Mouse (Mus musculus): ENCODE data around the gene Nampt. TPM values are rescaled to one million over a fixed set of nuclear protein-coding genes. Genes with fewer than 3 reads are reported as not detected.

The Nampt gene
- 100 to 1,000 TPM in 1 of 2 experiments, 10 to 100 TPM in 1; 73.7 to 121 TPM for total RNA-seq (2021)
- long read RNA-seq, experiment 1, full-length matches to known transcripts: 69 of 94 reads
- long read RNA-seq, experiment 1, partial matches to known transcripts: 13 of 94 reads
- long read RNA-seq, experiment 1, other reads (novel, unspliced or antisense): 12 of 94 reads
- long read RNA-seq, experiment 2, full-length matches to known transcripts: 9 of 15 reads
- long read RNA-seq, experiment 2, partial matches to known transcripts: 1 of 15 reads
- long read RNA-seq, experiment 2, other reads (novel, unspliced or antisense): 5 of 15 reads

GRCm38 (mm10) chr12:32819416-32819815 is at the start of gene Nampt:
Nampt (plus strand) TSS chr12:32819545.
- DNase-seq: no peak

DNA sequence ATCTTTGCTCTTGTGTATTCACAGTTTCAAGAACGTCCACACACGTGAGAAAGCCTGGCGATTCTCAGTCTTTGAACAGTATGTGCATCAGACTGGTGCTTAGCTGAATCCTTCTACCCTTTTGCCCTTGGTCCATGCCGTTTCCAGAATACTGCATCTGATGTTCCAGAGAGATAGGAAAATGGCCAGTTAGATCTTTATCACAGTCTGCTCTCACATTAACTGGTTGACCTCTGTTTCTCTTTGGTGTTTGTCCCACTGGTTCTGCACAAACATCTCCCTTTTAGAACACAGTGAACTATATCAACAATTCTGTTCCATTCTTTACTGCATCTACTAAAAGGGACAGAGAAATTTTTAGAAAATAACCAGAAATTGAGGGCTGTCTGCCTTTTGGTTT is 48.6 kb upstream of the Nampt start:
- no peak for DNase-seq

GRCm38 (mm10) chr12:32774592-32774991 is 44.8 kb upstream of the Nampt start:
- DNase-seq: no peak

GRCm38 (mm10) chr12:32789092-32789491 is 30.3 kb upstream of the Nampt start:
- DNase-seq: no peak

DNA sequence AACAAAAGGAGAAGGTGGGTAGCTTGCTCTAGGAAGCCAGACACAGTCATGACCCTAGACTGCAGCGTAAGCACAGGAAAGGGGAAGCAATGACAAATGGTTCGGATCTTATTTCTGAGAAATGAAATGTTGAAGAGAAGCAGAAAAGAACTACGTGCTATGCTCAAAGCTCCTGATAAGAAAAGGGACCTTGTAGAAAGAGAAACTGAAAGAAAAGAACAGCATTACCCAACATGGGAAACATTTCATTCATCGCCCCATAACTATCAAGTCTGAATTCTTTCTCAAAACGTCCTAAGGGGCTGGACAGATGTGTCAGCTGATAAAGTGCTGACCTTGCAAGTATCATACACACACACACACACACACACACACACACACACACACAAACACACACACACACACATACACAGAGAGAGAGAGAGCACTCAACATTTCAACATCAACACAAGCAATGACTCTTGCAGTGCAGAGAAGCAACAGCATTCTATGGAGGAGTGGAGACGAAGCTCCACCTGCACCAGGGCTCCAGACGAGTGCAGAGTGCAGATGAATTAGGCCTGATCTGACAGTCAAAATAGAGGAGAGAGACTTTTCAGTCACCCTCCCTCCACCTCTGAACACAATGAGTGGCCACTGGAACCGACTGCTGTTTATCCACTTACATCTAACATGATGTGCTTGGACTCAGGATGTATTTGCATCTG is 23.4 kb upstream of the Nampt start:
- no peak for DNase-seq

GRCm38 (mm10) chr12:32797438-32797837 is 21.9 kb upstream of the Nampt start:
- DNase-seq: no peak

- DNase-seq: no peak
These were observed 18.3 kb upstream of the Nampt start for GRCm38 (mm10) chr12:32801078-32801477.

DNA sequence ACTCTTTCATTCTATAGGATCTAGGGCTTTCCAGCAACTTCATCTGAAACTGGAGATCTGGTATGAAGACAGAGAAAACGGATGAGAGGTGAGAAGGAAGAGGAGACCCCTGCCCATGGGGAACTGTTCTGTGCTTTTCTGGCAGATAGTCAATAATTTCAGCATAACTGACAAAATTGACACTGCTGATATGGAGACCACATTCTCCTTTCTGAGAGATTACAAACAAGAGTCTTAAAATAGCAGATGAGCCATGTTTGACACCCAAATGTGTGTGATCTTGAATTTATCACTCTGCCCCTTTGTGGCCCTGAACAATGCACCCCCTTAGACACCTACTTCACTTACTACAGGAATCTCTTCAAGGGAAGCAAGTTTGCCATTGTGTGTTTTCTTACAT is 13.8 kb upstream of the Nampt start:
- DNase-seq: no peak

DNA sequence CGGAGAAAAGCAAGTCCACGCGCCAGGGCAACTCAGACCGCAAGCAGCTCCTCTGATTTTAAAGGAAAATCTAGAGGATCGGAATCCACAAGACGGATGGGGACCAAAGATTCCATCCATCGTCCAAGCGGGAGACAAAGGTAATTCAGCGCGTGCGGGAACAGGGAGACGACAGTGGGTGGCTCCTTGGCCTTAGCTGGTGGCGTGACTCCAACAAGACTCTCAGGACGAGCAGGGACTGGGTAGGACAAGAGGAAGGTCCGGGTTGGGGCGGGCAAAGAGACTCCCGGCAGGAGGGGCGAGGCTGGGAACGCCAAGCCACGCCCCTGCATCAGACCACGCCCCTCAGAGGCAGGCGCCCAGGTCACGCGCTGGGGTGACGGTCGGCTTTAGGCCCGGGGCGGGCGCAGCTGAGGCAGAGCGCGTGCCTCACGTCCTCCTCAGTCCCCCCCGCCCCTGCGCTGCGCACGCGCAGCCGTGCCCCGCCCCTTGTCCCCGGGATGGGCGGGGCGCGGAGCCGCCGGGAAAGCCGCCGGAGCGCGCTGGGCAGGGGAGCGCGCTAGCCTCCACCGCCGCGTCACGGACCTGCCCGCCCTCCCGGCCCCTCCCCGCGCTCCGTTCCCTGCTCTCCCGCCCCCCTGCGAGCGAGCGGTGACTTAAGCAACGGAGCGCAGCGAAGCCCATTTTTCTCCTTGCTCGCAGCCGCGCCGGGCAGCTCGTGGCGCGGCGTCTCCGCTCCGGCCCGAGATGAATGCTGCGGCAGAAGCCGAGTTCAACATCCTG is 669 bp downstream of the Nampt start:
- DNase-seq: peak; percentile 100

DNA sequence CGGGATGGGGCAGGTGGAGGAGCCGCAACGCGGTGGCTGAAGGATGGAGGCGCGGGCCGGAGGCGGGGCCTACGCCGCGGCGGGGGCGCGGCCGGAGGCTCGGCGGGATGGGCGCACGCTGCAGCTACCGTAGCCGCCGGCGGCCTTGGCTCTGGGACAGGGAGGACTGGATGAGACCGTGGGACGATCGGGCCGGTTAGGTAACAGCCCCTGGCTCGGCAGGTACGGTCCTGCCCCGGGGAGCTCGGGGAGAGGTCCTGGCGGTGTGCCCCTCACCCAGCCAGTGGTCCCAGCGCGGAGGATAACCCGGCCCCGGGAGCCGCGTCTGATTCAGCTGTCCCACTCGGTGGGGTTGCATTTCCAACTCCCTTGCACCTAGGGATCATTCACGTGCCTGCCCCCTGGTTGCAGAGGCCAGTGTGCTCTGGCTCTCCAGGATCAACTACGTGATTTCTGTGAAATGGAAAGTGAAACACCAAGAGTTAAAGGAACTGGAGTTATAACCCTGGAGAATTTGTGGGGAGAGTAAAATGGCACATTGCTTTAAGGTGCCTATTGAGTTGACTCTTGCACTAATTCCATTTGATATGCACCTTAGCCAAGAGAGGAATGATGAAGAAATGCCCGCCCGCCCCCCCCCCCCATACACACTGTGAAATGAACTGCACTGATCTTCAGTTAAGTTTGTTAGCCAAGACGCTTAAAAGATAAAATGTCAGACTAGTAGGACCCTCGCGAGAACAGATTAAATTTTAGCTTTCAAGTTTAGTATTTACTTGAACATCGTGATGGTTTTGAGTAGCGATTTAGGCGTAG is 1.6 kb downstream of the Nampt start:
- DNase-seq: peak; percentile 83 to 90

- no peak for DNase-seq
These were observed 2.2 kb downstream of the Nampt start for GRCm38 (mm10) chr12:32821504-32822011.

- DNase-seq: peak in 1 of 2 experiments; percentile 18
These were observed 2.7 kb downstream of the Nampt start for GRCm38 (mm10) chr12:32822066-32822465.

GRCm38 (mm10) chr12:32824586-32824985 is 5.2 kb downstream of the Nampt start:
- no peak for DNase-seq

- peak; percentile 77 to 81 for DNase-seq
These were observed 7.6 kb downstream of the Nampt start for GRCm38 (mm10) chr12:32826971-32827370.

DNA sequence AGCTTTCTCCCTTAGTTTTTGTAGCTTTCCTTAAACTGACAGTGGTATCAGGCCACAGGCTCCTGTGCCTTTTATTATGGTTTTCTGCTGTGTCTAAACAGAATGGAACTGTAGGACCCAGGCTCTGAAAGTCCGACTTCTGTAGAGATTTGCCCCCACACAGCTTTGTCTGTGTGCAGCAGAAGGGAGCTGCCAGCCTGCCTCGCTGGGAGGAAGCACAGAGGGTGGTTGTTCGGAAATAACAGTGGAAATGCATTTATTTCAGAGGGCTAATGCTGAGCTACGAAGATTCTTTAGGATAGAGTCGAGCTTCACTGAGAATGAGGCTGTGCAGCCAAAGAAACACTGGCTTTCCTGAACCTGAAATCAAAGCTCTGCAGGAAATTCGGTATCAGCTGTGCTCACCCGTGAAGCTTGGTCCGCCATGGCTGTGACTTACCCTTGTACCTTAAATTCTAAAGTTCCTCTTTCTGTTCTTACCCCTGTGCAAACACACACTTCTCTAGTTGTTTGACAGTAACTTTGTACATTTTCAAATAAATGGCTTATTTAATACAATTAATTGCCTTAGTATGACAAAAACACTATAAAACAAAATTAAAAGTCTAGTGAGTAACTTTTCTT is 8.9 kb downstream of the Nampt start:
- no peak for DNase-seq

- peak in 1 of 2 experiments; percentile 18 for DNase-seq
These were observed 10.2 kb downstream of the Nampt start for GRCm38 (mm10) chr12:32829321-32830090.

GRCm38 (mm10) chr12:32832076-32832475 is 12.7 kb downstream of the Nampt start:
- no peak for DNase-seq

DNA sequence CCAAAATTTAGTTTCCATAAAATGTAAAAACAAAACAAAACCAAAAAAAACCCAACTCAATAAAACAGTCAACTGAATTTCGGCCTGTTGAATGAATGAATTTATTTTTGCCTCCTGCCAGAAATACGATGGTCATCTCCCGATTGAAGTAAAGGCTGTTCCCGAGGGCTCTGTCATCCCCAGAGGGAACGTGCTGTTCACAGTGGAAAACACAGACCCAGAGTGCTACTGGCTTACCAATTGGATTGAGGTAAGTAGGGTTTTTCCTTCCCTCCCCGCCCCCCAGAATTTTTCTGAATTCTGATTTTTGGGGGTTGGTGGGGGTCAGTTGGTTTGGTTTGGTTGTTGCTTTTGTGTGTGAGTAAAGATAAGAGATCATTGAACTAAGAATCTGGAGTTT is 15.4 kb downstream of the Nampt start:
- DNase-seq: no peak

DNA sequence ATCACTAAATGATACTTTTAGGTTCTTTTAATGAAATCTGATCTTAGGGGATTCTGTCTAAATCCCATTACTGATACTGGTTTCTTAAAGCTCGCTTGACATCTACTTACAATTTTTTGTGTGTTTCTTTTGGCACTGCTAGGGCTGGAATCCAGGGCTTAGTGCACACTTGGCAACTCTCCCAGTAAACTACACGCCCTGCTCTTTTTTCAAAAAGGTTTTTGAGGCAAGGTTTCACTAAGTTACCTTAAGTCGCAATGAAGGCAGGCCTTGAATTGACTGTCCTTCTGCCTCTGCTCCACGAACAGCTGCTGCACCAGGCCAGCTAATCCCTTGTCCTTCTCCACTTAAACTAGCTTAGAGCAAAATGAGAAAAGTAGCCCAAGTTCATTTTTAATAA is 15.9 kb downstream of the Nampt start:
- peak; percentile 20 to 25 for DNase-seq

DNA sequence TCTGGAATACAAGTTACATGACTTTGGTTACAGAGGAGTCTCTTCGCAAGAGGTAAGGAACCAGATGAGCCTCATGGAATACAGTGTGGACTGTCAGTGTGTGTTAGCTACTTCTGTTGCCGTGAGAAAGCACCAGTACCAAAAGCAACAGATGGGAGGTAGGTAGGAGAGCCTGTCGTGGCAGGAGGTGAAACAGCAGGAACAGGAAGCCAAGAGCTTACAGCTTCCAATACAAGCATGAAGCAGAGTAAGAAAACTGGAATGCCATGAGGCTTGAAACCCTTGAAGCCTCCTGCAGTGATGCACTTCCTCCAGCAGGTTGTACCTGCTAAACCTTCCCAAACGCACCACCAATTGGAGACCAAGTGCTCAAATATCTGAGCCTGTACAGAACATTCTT is 19.1 kb downstream of the Nampt start:
- DNase-seq: no peak

DNA sequence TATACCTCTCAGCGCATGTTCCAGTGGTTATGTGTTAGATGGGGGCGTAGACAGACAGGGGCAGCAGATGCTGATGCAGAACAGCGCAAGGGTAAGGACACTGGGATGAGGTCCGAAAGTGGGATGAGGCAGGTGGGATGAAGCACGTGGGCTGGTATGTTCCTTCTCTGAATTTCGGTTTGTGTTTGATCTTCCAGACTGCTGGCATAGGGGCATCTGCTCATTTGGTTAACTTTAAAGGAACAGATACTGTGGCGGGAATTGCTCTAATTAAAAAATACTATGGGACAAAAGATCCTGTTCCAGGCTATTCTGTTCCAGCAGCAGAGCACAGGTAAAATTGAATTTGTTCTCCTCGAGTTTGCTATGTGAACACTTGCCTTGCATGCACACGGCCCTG is 19.6 kb downstream of the Nampt start:
- no peak for DNase-seq
